Mouse (Mus musculus): Measurements from ENCODE around the gene Brdt. TPM values are rescaled to one million over a fixed set of nuclear protein-coding genes. Genes with fewer than 3 reads are reported as not detected.
A peak's percentile ranks its signal among the peaks of the same experiment; 100 is the strongest.

Gene Brdt
- 1.4 and 1.8 TPM in 2 replicates for polyA plus RNA-seq (2014; fragmentation: Nextera tagmentation; extraction: Ambion mirVana)

DNA sequence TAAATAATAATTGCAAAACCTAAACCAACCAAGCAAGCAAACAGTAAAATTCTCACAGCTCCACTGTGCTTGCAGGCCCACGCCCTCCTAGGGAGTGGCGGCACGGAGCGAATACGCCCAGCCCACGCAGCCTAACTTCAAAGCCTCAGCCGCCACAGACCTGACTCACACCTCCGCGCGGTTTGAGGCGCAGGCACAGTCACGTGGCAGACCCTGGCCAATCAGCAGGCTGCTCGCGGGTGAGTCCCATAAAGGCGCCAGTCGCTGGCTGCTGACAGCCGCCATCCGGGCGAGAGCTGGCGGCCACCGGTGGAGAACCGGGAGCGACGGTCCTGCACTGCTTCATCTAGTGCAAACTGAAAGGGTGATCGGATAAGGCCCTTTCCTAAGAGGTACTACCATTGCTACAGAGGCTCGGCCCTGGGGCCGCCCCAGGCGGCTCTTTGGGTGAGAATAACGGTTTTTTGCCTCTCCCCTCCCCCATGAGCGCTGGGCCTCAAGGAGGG, at the start of gene Brdt:
Brdt (plus strand) TSS at position 244 of the 506 bp plus-strand sequence.
- no peaks in the 10 kb centered on the region for H3K36me3 ChIP-seq (ENCODE audit: control insufficient read depth, insufficient read depth, low read length)
- WGBS: 92% methylated on average over 30 of the region's 30 CpGs
- H3K9ac ChIP-seq (ENCODE audit: low read length): no peak within 1 kb of the TSS
- ATAC-seq (no peak), DNase-seq (ENCODE audit: low spot score) (no peak)
- H3K4me2 ChIP-seq (ENCODE audit: low read length): no peak within 1 kb of the TSS
- H3K4me1 ChIP-seq (ENCODE audit: control insufficient read depth, insufficient read depth, low read length): no peaks in the 10 kb centered on the region
- no peak within 1 kb of the TSS for H3K4me3 ChIP-seq (ENCODE audit: low read depth, low read length)
- no peak within 1 kb of the TSS for H3K27ac ChIP-seq (ENCODE audit: low read depth, low read length)
- H3K9me3 ChIP-seq (replicated peaks; ENCODE audit: control insufficient read depth, low read length): no peaks in the 10 kb centered on the region
- H3K27me3 ChIP-seq (replicated peaks; ENCODE audit: control insufficient read depth, insufficient read depth, low read length): no peaks in the 10 kb centered on the region

DNA sequence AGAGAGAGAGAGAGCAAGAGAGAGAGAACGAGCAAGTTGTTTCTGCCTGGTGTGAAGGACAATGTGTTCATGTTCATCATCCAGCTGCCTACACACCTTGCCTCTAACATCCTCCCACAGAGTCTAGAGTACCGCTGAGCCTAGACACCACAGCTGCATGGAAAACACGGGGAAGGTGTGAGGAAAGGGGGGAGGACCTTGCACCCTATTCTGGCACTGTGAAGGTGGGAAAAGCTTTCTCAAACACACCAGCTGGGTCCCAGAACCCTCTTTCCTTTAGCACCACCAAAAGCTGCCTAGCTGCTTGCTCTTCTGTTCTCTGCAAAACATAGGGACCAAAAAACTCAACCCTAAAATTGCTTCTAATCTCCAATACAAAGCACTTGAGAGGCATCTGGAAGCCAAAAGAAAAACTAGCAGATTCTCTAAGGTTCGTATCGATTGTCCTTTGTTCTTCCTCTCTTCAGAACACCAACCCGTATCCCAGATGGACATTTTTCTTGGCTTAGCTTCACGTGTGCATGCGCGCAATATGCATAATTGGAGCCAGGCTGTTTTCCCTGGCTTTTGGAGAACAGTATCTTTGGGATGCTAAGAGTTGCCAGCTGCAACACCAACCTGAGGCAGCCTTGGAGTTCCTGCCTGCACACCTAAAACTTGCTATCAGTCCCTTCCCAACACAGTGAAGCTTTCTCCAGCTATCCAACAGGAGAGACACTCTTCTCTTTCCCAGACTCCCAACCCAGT, 48.2 kb upstream of the Brdt start:
- WGBS: 73% methylated on average over 9 of the region's 9 CpGs
- DNase-seq (ENCODE audit: low spot score): peak; percentile 46

GRCm38 (mm10) chr5:107283935-107284524, 46.9 kb upstream of the Brdt start:
- Histone ChIP-seq H3K4me2 (ENCODE audit: low read length) (no peak overlapping the region), H3K9ac (ENCODE audit: low read length) (no peak overlapping the region), H3K9me3 (replicated peaks; ENCODE audit: control insufficient read depth, low read length) (no peaks in the 10 kb centered on the region), H3K4me3 (ENCODE audit: low read depth, low read length) (no peak overlapping the region), H3K36me3 (ENCODE audit: control insufficient read depth, insufficient read depth, low read length) (no peaks in the 10 kb centered on the region), H3K27me3 (replicated peaks; ENCODE audit: control insufficient read depth, insufficient read depth, low read length) (peaks cover 29% of the 10 kb centered on the region), H3K27ac (ENCODE audit: low read depth, low read length) (no peak overlapping the region), H3K4me1 (ENCODE audit: control insufficient read depth, insufficient read depth, low read length) (no peaks in the 10 kb centered on the region; the same call in 1 of the 2 replicates)
- WGBS: 68% methylated on average over 10 of the region's 10 CpGs
- DNase-seq (ENCODE audit: low spot score) (no peak), ATAC-seq (no peak)

More for the DNA sequence above, 48.2 kb upstream of the Brdt start:
- H3K27ac ChIP-seq (ENCODE audit: low read depth, low read length): no peak overlapping the region; the same call in 1 of the 2 replicates
- no peaks in the 10 kb centered on the region for H3K36me3 ChIP-seq (ENCODE audit: control insufficient read depth, insufficient read depth, low read length)
- ATAC-seq: no peak
- no peak overlapping the region for H3K4me2 ChIP-seq (ENCODE audit: low read length)
- H3K9ac ChIP-seq (ENCODE audit: low read length): no peak overlapping the region
- H3K4me1 ChIP-seq (ENCODE audit: control insufficient read depth, insufficient read depth, low read length): no peaks in the 10 kb centered on the region
- peaks cover 16% of the 10 kb centered on the region; the same call in 1 of the 2 replicates for H3K27me3 ChIP-seq (replicated peaks; ENCODE audit: control insufficient read depth, insufficient read depth, low read length)
- no peaks in the 10 kb centered on the region for H3K9me3 ChIP-seq (replicated peaks; ENCODE audit: control insufficient read depth, low read length)
- no peak overlapping the region for H3K4me3 ChIP-seq (ENCODE audit: low read depth, low read length)

GRCm38 (mm10) chr5:107285563-107285962, 45.4 kb upstream of the Brdt start:
- Histone ChIP-seq H3K9me3 (replicated peaks; ENCODE audit: control insufficient read depth, low read length) (no peaks in the 10 kb centered on the region), H3K9ac (ENCODE audit: low read length) (no peak overlapping the region), H3K4me1 (ENCODE audit: control insufficient read depth, insufficient read depth, low read length) (no peaks in the 10 kb centered on the region; the same call in 1 of the 2 replicates), H3K27ac (ENCODE audit: low read depth, low read length) (no peak overlapping the region), H3K4me3 (ENCODE audit: low read depth, low read length) (no peak overlapping the region), H3K36me3 (ENCODE audit: control insufficient read depth, insufficient read depth, low read length) (no peaks in the 10 kb centered on the region), H3K4me2 (ENCODE audit: low read length) (no peak overlapping the region), H3K27me3 (replicated peaks; ENCODE audit: control insufficient read depth, insufficient read depth, low read length) (peaks cover 38% of the 10 kb centered on the region)
- WGBS: 86% methylated on average over 6 of the region's 6 CpGs
- DNase-seq (ENCODE audit: low spot score) (no peak), ATAC-seq (no peak)

DNA sequence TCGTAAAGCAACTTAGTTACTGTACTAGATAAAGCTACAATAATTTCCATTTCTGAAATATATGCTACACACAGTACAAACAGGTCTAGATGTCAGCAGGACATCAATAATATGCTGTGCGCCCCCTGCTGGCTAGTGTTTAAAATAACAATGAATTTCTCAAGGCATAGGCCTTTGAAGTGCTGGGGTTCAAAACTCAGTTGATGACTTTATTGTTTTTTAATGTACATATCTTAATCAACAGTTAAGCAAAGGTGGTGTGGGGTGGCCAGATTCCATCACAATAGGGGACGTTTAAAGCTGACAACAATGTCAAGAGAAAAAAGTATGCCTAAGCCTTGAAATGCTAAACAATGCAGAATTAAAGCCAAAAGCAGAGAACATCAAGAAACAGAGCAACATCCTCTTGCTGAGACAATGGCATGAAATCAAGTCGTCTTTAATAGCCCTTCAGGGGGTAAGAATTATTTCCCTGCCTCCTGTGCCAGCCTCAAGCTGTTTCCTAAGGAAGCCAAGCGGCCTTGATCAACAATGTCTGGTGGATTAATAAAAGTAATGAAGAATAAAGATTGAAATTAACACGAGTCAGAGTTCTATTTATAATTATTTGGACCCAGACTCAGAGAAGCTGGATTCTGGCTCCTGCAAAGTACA, 43.6 kb upstream of the Brdt start:
- WGBS: 28% methylated on average over 6 of the region's 6 CpGs

DNA sequence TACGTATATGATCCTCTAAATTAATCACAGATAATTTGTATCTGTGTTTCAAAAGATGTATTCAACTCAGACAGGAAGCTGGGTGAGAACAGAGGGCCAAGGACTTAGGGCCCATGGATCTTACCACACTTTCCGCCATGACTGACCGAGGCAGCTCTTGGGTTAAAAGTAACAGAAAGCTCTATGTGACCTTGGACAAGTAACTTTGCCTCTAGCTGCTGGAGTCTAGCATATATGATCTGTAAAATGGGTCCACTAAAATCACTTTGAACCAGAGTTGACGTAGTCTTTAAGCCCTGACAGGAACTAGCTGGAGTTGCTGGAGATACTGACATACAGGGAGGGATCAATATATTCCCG, 43.1 kb upstream of the Brdt start:
- Histone ChIP-seq H3K9me3 (replicated peaks; ENCODE audit: control insufficient read depth, low read length) (no peaks in the 10 kb centered on the region), H3K27me3 (replicated peaks; ENCODE audit: control insufficient read depth, insufficient read depth, low read length) (peaks cover 52% of the 10 kb centered on the region), H3K4me2 (ENCODE audit: low read length) (peak overlapping the region; percentile 100), H3K27ac (ENCODE audit: low read depth, low read length) (no peak overlapping the region), H3K9ac (ENCODE audit: low read length) (no peak overlapping the region), H3K4me3 (ENCODE audit: low read depth, low read length) (no peak overlapping the region), H3K36me3 (ENCODE audit: control insufficient read depth, insufficient read depth, low read length) (no peaks in the 10 kb centered on the region), H3K4me1 (ENCODE audit: control insufficient read depth, insufficient read depth, low read length) (no peaks in the 10 kb centered on the region; the same call in 1 of the 2 replicates)
- no peak for DNase-seq (ENCODE audit: low spot score)
- ATAC-seq: no peak
- 48% methylated on average over 5 of the region's 5 CpGs for WGBS

More for the DNA sequence above, 43.6 kb upstream of the Brdt start:
- Histone ChIP-seq H3K4me1 (ENCODE audit: control insufficient read depth, insufficient read depth, low read length) (no peaks in the 10 kb centered on the region; the same call in 1 of the 2 replicates), H3K27ac (ENCODE audit: low read depth, low read length) (no peak overlapping the region), H3K9ac (ENCODE audit: low read length) (no peak overlapping the region), H3K9me3 (replicated peaks; ENCODE audit: control insufficient read depth, low read length) (no peaks in the 10 kb centered on the region), H3K4me3 (ENCODE audit: low read depth, low read length) (no peak overlapping the region), H3K4me2 (ENCODE audit: low read length) (peak overlapping the region; percentile 100; the same call in 1 of the 2 replicates), H3K36me3 (ENCODE audit: control insufficient read depth, insufficient read depth, low read length) (no peaks in the 10 kb centered on the region), H3K27me3 (replicated peaks; ENCODE audit: control insufficient read depth, insufficient read depth, low read length) (peaks cover 52% of the 10 kb centered on the region)
- ATAC-seq (no peak), DNase-seq (ENCODE audit: low spot score) (peak; percentile 78)

DNA sequence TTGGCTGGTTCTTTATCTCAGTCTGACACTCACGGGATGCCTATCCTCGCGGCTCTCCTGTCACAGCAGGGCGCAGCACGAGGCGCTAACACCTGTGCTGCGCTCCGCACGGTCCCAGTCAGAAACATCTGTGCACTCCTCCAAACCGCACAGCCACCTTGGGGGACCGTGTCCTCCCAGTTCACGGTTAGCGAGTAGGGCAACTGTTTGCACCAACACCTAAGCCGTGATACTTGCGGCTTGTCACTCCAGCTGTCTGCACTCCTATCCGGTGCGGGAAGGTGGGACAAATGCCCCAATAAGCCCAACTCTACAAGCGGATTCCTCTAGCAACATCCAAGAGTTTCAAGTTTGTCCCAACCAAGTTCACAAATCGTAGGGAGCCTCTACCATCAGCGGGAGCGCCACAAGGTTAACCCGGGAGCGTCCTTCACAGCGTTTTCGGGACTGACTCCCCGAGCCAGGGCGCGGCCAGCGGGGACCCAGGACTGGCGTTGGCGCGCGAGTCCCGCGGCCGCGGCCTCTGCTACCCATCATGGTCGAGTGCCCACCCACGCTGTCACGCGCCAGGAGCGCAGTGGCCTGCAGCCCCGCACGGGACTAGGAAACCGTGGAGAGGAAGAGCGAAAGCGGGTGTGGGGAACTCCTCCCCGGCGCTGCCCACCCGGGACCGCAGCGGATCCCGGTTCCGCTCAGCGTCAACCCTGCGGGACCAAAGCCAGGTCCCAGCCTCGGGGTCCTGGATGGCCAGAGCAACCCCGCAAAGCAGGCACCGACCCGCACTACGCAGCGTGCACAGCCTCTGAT, 42.3 kb upstream of the Brdt start:
- H3K9ac ChIP-seq (ENCODE audit: low read length): peak overlapping the region; percentile 65
- H3K36me3 ChIP-seq (ENCODE audit: control insufficient read depth, insufficient read depth, low read length): no peaks in the 10 kb centered on the region
- H3K4me2 ChIP-seq (ENCODE audit: low read length): peak overlapping the region; percentile 100
- H3K27ac ChIP-seq (ENCODE audit: low read depth, low read length): no peak overlapping the region
- H3K4me3 ChIP-seq (ENCODE audit: low read depth, low read length): peak overlapping the region; percentile 61
- peaks cover 49% of the 10 kb centered on the region for H3K27me3 ChIP-seq (replicated peaks; ENCODE audit: control insufficient read depth, insufficient read depth, low read length)
- under 1% methylated on average over 62 of the region's 62 CpGs for WGBS
- H3K4me1 ChIP-seq (ENCODE audit: control insufficient read depth, insufficient read depth, low read length): no peaks in the 10 kb centered on the region; the same call in 1 of the 2 replicates
- DNase-seq (ENCODE audit: low spot score) (no peak), ATAC-seq (peak; percentile 35)
- H3K9me3 ChIP-seq (replicated peaks; ENCODE audit: control insufficient read depth, low read length): no peaks in the 10 kb centered on the region

- H3K9me3 ChIP-seq (replicated peaks; ENCODE audit: control insufficient read depth, low read length): no peaks in the 10 kb centered on the region
- no peaks in the 10 kb centered on the region for H3K36me3 ChIP-seq (ENCODE audit: control insufficient read depth, insufficient read depth, low read length)
- peaks cover 49% of the 10 kb centered on the region for H3K27me3 ChIP-seq (replicated peaks; ENCODE audit: control insufficient read depth, insufficient read depth, low read length)
- peak; percentile 84 for DNase-seq (ENCODE audit: low spot score)
- H3K4me3 ChIP-seq (ENCODE audit: low read depth, low read length): peak within 1 kb of the TSS; percentile 61
- H3K4me1 ChIP-seq (ENCODE audit: control insufficient read depth, insufficient read depth, low read length): no peaks in the 10 kb centered on the region; the same call in 1 of the 2 replicates
- ATAC-seq: peak; percentile 90
- WGBS: under 1% methylated on average over 35 of the region's 54 CpGs
- H3K4me2 ChIP-seq (ENCODE audit: low read length): peak within 1 kb of the TSS; percentile 100
- H3K27ac ChIP-seq (ENCODE audit: low read depth, low read length): no peak within 1 kb of the TSS
- H3K9ac ChIP-seq (ENCODE audit: low read length): peak within 1 kb of the TSS; percentile 65
These were observed 41.7 kb upstream of the Brdt start, which contains the start of gene Tgfbr3 for GRCm38 (mm10) chr5:107289234-107289764. Tgfbr3 (minus strand) TSS chr5:107289629.
